Mouse (Mus musculus): ENCODE measurements at regions not wholly inside any gene's neighbourhood (a gene's known extent, or its start where the extent isn't known, plus 50 kb on each side); places are given as distances from the start of the nearest gene placed in this dataset.

GRCm38 (mm10) chr9:31794911-31795310 is 118.4 kb downstream of the Barx2 start:
- no peak for DNase-seq (ENCODE audit: low spot score in 2 of 2)

- DNase-seq (ENCODE audit: low spot score in 2 of 2), result no peak
These were observed 137.3 kb downstream of the Barx2 start for GRCm38 (mm10) chr9:31775956-31776355.

GRCm38 (mm10) chr9:31765401-31765800 is 147.9 kb downstream of the Barx2 start:
- DNase-seq (ENCODE audit: low spot score in 2 of 2), result no peak

GRCm38 (mm10) chr9:31757894-31758561 is 155.2 kb downstream of the Barx2 start:
- DNase-seq (ENCODE audit: low spot score in 2 of 2), result no peak

- DNase-seq (ENCODE audit: low spot score in 2 of 2), result no peak
These were observed 182.8 kb downstream of the Barx2 start for GRCm38 (mm10) chr9:31730443-31730842.

- no peak for DNase-seq (ENCODE audit: low spot score in 2 of 2)
These were observed 194.0 kb downstream of the Barx2 start for GRCm38 (mm10) chr9:31719309-31719708.

GRCm38 (mm10) chr9:31710022-31710421 is 203.2 kb downstream of the Barx2 start:
- DNase-seq (ENCODE audit: low spot score in 2 of 2), result no peak

- DNase-seq (ENCODE audit: low spot score in 2 of 2), result no peak
These were observed 206.6 kb downstream of the Barx2 start for GRCm38 (mm10) chr9:31706688-31707087.

- no peak for DNase-seq (ENCODE audit: low spot score in 2 of 2)
These were observed 222.3 kb downstream of the Barx2 start for GRCm38 (mm10) chr9:31690921-31691475.

GRCm38 (mm10) chr9:31688398-31688705 is 224.1 kb upstream of the Tmem45b start:
- DNase-seq (ENCODE audit: low spot score in 2 of 2), result no peak

- no peak for DNase-seq (ENCODE audit: low spot score in 2 of 2)
These were observed 223.6 kb upstream of the Tmem45b start for GRCm38 (mm10) chr9:31687686-31688397.

GRCm38 (mm10) chr9:31686466-31686865 is 222.2 kb upstream of the Tmem45b start:
- DNase-seq (ENCODE audit: low spot score in 2 of 2), result no peak

GRCm38 (mm10) chr9:31684812-31685188 is 220.5 kb upstream of the Tmem45b start:
- DNase-seq (ENCODE audit: low spot score in 2 of 2), result no peak

GRCm38 (mm10) chr9:31684099-31684811 is 220.0 kb upstream of the Tmem45b start:
- no peak for DNase-seq (ENCODE audit: low spot score in 2 of 2)

GRCm38 (mm10) chr9:31683302-31684081 is 219.2 kb upstream of the Tmem45b start:
- DNase-seq (ENCODE audit: low spot score in 2 of 2), result no peak

GRCm38 (mm10) chr9:31682893-31683292 is 218.6 kb upstream of the Tmem45b start:
- DNase-seq (ENCODE audit: low spot score in 2 of 2), result no peak

GRCm38 (mm10) chr9:31677150-31677549 is 212.9 kb upstream of the Tmem45b start:
- no peak for DNase-seq (ENCODE audit: low spot score in 2 of 2)

- no peak for DNase-seq (ENCODE audit: low spot score in 2 of 2)
These were observed 194.8 kb upstream of the Tmem45b start for GRCm38 (mm10) chr9:31659026-31659425.

- DNase-seq (ENCODE audit: low spot score in 2 of 2), result no peak
These were observed 193.3 kb upstream of the Tmem45b start for GRCm38 (mm10) chr9:31657612-31658011.

GRCm38 (mm10) chr9:31656676-31657075 is 192.4 kb upstream of the Tmem45b start:
- DNase-seq (ENCODE audit: low spot score in 2 of 2), result no peak

- DNase-seq (ENCODE audit: low spot score in 2 of 2), result no peak
These were observed 190.5 kb upstream of the Tmem45b start for GRCm38 (mm10) chr9:31654747-31655146.

All from adrenal gland, postnatal 4 days (tissue).